8 mouse cellular contexts compared by ENCODE assay signal in the genomic region with DNA sequence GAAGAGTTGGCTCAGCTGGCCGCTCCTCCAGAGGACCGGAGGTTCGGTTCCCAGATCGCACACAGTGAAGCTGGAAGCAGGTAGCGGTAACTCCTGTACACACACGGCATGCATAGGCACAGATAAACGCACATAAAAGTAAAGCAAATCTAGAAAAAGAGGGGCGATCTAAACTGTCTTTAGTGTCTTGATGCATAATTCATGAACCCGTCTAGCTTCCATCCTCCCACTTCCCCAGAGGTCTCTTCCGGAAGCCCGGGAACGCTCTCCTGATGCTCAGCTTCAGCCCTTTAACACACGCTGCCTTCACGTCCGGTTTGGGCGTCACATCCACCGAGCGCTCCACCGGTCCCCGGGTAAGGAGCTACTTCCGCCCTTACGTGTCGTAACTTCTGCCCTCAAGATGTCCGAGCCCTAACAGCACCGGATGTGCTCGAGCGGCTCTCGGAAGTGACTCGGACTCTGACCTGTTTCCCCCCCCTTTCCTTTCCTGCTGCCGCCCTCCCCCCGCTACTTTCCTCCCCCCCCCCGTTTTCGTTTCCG. TPM values are rescaled to one million over a fixed set of nuclear protein-coding genes. Genes with fewer than 3 reads are reported as not detected.
DNase-seq lines count a peak whose midpoint lies in the region; ATAC-seq and TF ChIP-seq lines count a peak whose summit lies in the region.

No protein-coding gene starts in this region.

- H3K27me3 ChIP-seq in E14TG2a.4 (ENCODE audit: insufficient read depth, low read length) = 0 out of 2 replicates have a peak, but pooled peaks cover under 1% of the 10 kb centered on the region
- H3K27me3 ChIP-seq in forebrain, embryonic 12.5 days = peaks cover 2% of the 10 kb centered on the region; the same call in 1 of the 2 replicates
- H3K27me3 ChIP-seq in heart, postnatal 0 days (ENCODE audit: control insufficient read depth, insufficient read depth, low read length) = no peaks in the 10 kb centered on the region
- peaks cover 2% of the 10 kb centered on the region; the same call in 1 of the 2 replicates for H3K27me3 ChIP-seq in liver, embryonic 16.5 days (ENCODE audit: control insufficient read depth, insufficient read depth, low read depth, low read length)
- H3K27me3 ChIP-seq in neural tube, embryonic 13.5 days = peaks cover 2% of the 10 kb centered on the region; the same call in 1 of the 2 replicates
- no peaks in the 10 kb centered on the region for H3K27me3 ChIP-seq in testis, adult 2 months (ENCODE audit: control insufficient read depth, insufficient read depth, low read length)

- H3K4me1 ChIP-seq in E14TG2a.4 (replicated peaks; ENCODE audit: low read depth, low read length) = peaks cover 68% of the 10 kb centered on the region
- peaks cover 44% of the 10 kb centered on the region for H3K4me1 ChIP-seq in forebrain, embryonic 12.5 days
- H3K4me1 ChIP-seq in heart, postnatal 0 days (ENCODE audit: control insufficient read depth, insufficient read depth) = peaks cover 21% of the 10 kb centered on the region
- peaks cover 10% of the 10 kb centered on the region for H3K4me1 ChIP-seq in liver, embryonic 16.5 days (ENCODE audit: control insufficient read depth, low read depth, low read length)
- peaks cover 43% of the 10 kb centered on the region for H3K4me1 ChIP-seq in neural tube, embryonic 13.5 days (replicated peaks)
- peaks cover 4% of the 10 kb centered on the region for H3K4me1 ChIP-seq in testis, adult 2 months (ENCODE audit: control insufficient read depth, insufficient read depth, low read length)

- peak; percentile 69 for TF ChIP-seq POLR2A in testis, adult 2 months (IDR thresholded peaks at IDR 0.05; ENCODE audit: control insufficient read depth, low read depth, low read length)

- ATAC-seq in forebrain, embryonic 12.5 days (ENCODE audit: low FRiP score) = peak; percentile 98
- ATAC-seq in heart, postnatal 0 days (ENCODE audit: insufficient read depth, low read depth) = peak; percentile 96
- ATAC-seq in liver, embryonic 16.5 days (ENCODE audit: low read depth) = peak; percentile 97
- peak; percentile 98 for ATAC-seq in neural tube, embryonic 13.5 days (ENCODE audit: low read depth)

- peaks cover 39% of the 10 kb centered on the region for H3K36me3 ChIP-seq in E14TG2a.4 (ENCODE audit: insufficient read depth, low read length)
- H3K36me3 ChIP-seq in forebrain, embryonic 12.5 days (replicated peaks) = peaks cover 25% of the 10 kb centered on the region
- H3K36me3 ChIP-seq in heart, postnatal 0 days (replicated peaks; ENCODE audit: control insufficient read depth, insufficient read depth, low read length) = peaks cover 22% of the 10 kb centered on the region
- H3K36me3 ChIP-seq in liver, embryonic 16.5 days (ENCODE audit: control insufficient read depth, insufficient read depth) = peaks cover 11% of the 10 kb centered on the region
- H3K36me3 ChIP-seq in neural tube, embryonic 13.5 days = peaks cover 25% of the 10 kb centered on the region
- H3K36me3 ChIP-seq in testis, adult 2 months (ENCODE audit: control insufficient read depth, insufficient read depth, low read length) = no peaks in the 10 kb centered on the region; the same call in 1 of the 2 replicates

- no peaks in the 10 kb centered on the region for H3K9me3 ChIP-seq in E14TG2a.4 (ENCODE audit: low read length)
- no peaks in the 10 kb centered on the region for H3K9me3 ChIP-seq in forebrain, embryonic 12.5 days
- H3K9me3 ChIP-seq in heart, postnatal 0 days (replicated peaks; ENCODE audit: control insufficient read depth, low read length) = no peaks in the 10 kb centered on the region
- no peaks in the 10 kb centered on the region for H3K9me3 ChIP-seq in liver, embryonic 16.5 days (replicated peaks; ENCODE audit: control insufficient read depth, low read length)
- H3K9me3 ChIP-seq in neural tube, embryonic 13.5 days = no peaks in the 10 kb centered on the region

- peak; percentile 95 for DNase-seq in c-Kit-positive CD71-positive TER-119-positive erythroid progenitor cells, embryonic 14.5 days (ENCODE audit: low spot score)
- DNase-seq in heart, postnatal 0 days (ENCODE audit: low spot score) = peak; percentile 98
- peak; percentile 97 to 98 for DNase-seq in kidney, postnatal 4 days

- WGBS in forebrain, embryonic 12.5 days = under 1% methylated on average over 33 of the region's 34 CpGs
- WGBS in heart, postnatal 0 days = under 1% methylated on average over 32 of the region's 34 CpGs
- under 1% methylated on average over 33 of the region's 34 CpGs for WGBS in liver, embryonic 16.5 days (ENCODE audit: insufficient replicate concordance)
- WGBS in neural tube, embryonic 13.5 days = under 1% methylated on average over 33 of the region's 34 CpGs

- peak overlapping the region; percentile 87 for H3K4me3 ChIP-seq in E14TG2a.4 (replicated peaks; ENCODE audit: low read length)
- H3K4me3 ChIP-seq in forebrain, embryonic 12.5 days (replicated peaks) = peak overlapping the region; percentile 97
- peak overlapping the region; percentile 94 for H3K4me3 ChIP-seq in heart, postnatal 0 days (ENCODE audit: low read depth, low read length)
- peak overlapping the region; percentile 81 for H3K4me3 ChIP-seq in liver, embryonic 16.5 days (ENCODE audit: low read depth, low read length)
- peak overlapping the region; percentile 75 for H3K4me3 ChIP-seq in neural tube, embryonic 13.5 days
- H3K4me3 ChIP-seq in testis, adult 2 months (ENCODE audit: control insufficient read depth, low read depth, low read length) = peak overlapping the region; percentile 76

- H3K27ac ChIP-seq in forebrain, embryonic 12.5 days = peak overlapping the region; percentile 99
- peak overlapping the region; percentile 99 for H3K27ac ChIP-seq in heart, postnatal 0 days (ENCODE audit: low read depth)
- peak overlapping the region; percentile 92 for H3K27ac ChIP-seq in liver, embryonic 16.5 days (ENCODE audit: low read length)
- H3K27ac ChIP-seq in neural tube, embryonic 13.5 days (replicated peaks) = peak overlapping the region; percentile 98
- peak overlapping the region; percentile 76 for H3K27ac ChIP-seq in testis, adult 2 months (ENCODE audit: control insufficient read depth, insufficient read depth, low read depth, low read length)

- no peak for TF ChIP-seq CTCF in E14TG2a.4 (conservative IDR thresholded peaks at IDR 0.05; ENCODE audit: low read length)
- no peak for TF ChIP-seq CTCF in heart, postnatal 0 days (IDR thresholded peaks at IDR 0.05; ENCODE audit: low read depth)
- TF ChIP-seq CTCF in testis, adult 2 months (IDR thresholded peaks at IDR 0.05; ENCODE audit: control insufficient read depth, insufficient read depth, insufficient replicate concordance, low read depth, low read length) = no peak; the same call in 1 of the 2 replicates

- H3K9ac ChIP-seq in forebrain, embryonic 12.5 days = peak overlapping the region; percentile 96
- H3K9ac ChIP-seq in heart, postnatal 0 days (replicated peaks; ENCODE audit: low read depth, low read length) = peak overlapping the region; percentile 94
- H3K9ac ChIP-seq in liver, embryonic 16.5 days (ENCODE audit: low read depth, low read length) = peak overlapping the region; percentile 91
- peak overlapping the region; percentile 98 for H3K9ac ChIP-seq in neural tube, embryonic 13.5 days

- peak overlapping the region; percentile 88 for H3K4me2 ChIP-seq in forebrain, embryonic 12.5 days
- H3K4me2 ChIP-seq in heart, postnatal 0 days (ENCODE audit: low read depth, low read length) = peak overlapping the region; percentile 77
- H3K4me2 ChIP-seq in liver, embryonic 16.5 days (ENCODE audit: low read depth, low read length) = peak overlapping the region; percentile 83
- peak overlapping the region; percentile 60 for H3K4me2 ChIP-seq in neural tube, embryonic 13.5 days

- peak; percentile 81 for TF ChIP-seq EP300 in heart, postnatal 0 days (IDR thresholded peaks at IDR 0.05; ENCODE audit: low read depth)

RNA-seq across cellular contexts. Expression of a gene that starts 0.3 kb away (rescaled TPM):
- polyA plus RNA-seq in forebrain, embryonic 12.5 days (2016; fragmentation: Nextera tagmentation; extraction: Ambion mirVana) = 16.7 and 19.1 TPM in 2 replicates
- total RNA-seq in heart, postnatal 0 days (2014; rRNA removed; ENCODE audit: low replicate concordance) = 18.4 and 20.4 TPM in 2 replicates
- 5.4 and 5.5 TPM in 2 replicates for polyA plus RNA-seq in heart, postnatal 0 days (2015; fragmentation: Nextera tagmentation; extraction: Ambion mirVana)
- polyA plus RNA-seq in liver, embryonic 16.5 days (2015; fragmentation: Nextera tagmentation; extraction: Ambion mirVana) = 3.5 and 3.6 TPM in 2 replicates
- polyA plus RNA-seq in neural tube, embryonic 13.5 days (2015; fragmentation: Nextera tagmentation; extraction: Ambion mirVana) = 20.0 and 23.2 TPM in 2 replicates
- polyA plus RNA-seq in testis, adult 2 months (2012; rRNA removed) = 50.2 and 53.1 TPM in 2 replicates

RNA-seq across cellular contexts. Expression of a gene that starts 12.2 kb away (rescaled TPM):
- polyA plus RNA-seq in forebrain, embryonic 12.5 days (2016; fragmentation: Nextera tagmentation; extraction: Ambion mirVana) = 6.9 and 8.2 TPM in 2 replicates
- total RNA-seq in heart, postnatal 0 days (2014; rRNA removed; ENCODE audit: low replicate concordance) = not detected in 2 replicates
- polyA plus RNA-seq in heart, postnatal 0 days (2015; fragmentation: Nextera tagmentation; extraction: Ambion mirVana) = 0.37 TPM in 2 replicates
- polyA plus RNA-seq in liver, embryonic 16.5 days (2015; fragmentation: Nextera tagmentation; extraction: Ambion mirVana) = 0.05 and 0.11 TPM in 2 replicates
- 28.4 and 28.9 TPM in 2 replicates for polyA plus RNA-seq in neural tube, embryonic 13.5 days (2015; fragmentation: Nextera tagmentation; extraction: Ambion mirVana)
- polyA plus RNA-seq in testis, adult 2 months (2012; rRNA removed) = 0.23 and 0.38 TPM in 2 replicates

RNA-seq across cellular contexts. Expression of a gene that starts 30.9 kb away (rescaled TPM):
- 163 and 164 TPM in 2 replicates for polyA plus RNA-seq in forebrain, embryonic 12.5 days (2016; fragmentation: Nextera tagmentation; extraction: Ambion mirVana)
- 41.9 and 48.7 TPM in 2 replicates for total RNA-seq in heart, postnatal 0 days (2014; rRNA removed; ENCODE audit: low replicate concordance)
- 54.1 and 59.1 TPM in 2 replicates for polyA plus RNA-seq in heart, postnatal 0 days (2015; fragmentation: Nextera tagmentation; extraction: Ambion mirVana)
- 27.6 and 32.4 TPM in 2 replicates for polyA plus RNA-seq in liver, embryonic 16.5 days (2015; fragmentation: Nextera tagmentation; extraction: Ambion mirVana)
- polyA plus RNA-seq in neural tube, embryonic 13.5 days (2015; fragmentation: Nextera tagmentation; extraction: Ambion mirVana) = 147 and 148 TPM in 2 replicates
- polyA plus RNA-seq in testis, adult 2 months (2012; rRNA removed) = 11.3 and 11.8 TPM in 2 replicates

RNA-seq across cellular contexts. Expression of a gene that starts 40.8 kb away (rescaled TPM):
- 14.7 and 17.7 TPM in 2 replicates for polyA plus RNA-seq in forebrain, embryonic 12.5 days (2016; fragmentation: Nextera tagmentation; extraction: Ambion mirVana)
- 2.6 and 6.0 TPM in 2 replicates for total RNA-seq in heart, postnatal 0 days (2014; rRNA removed; ENCODE audit: low replicate concordance)
- polyA plus RNA-seq in heart, postnatal 0 days (2015; fragmentation: Nextera tagmentation; extraction: Ambion mirVana) = 2.2 and 2.7 TPM in 2 replicates
- 2.0 and 4.5 TPM in 2 replicates for polyA plus RNA-seq in liver, embryonic 16.5 days (2015; fragmentation: Nextera tagmentation; extraction: Ambion mirVana)
- polyA plus RNA-seq in neural tube, embryonic 13.5 days (2015; fragmentation: Nextera tagmentation; extraction: Ambion mirVana) = 19.0 and 21.0 TPM in 2 replicates
- polyA plus RNA-seq in testis, adult 2 months (2012; rRNA removed) = 1,698 and 1,947 TPM in 2 replicates

RNA-seq across cellular contexts. Expression of a gene that starts 43.3 kb away (rescaled TPM):
- 104 and 110 TPM in 2 replicates for polyA plus RNA-seq in forebrain, embryonic 12.5 days (2016; fragmentation: Nextera tagmentation; extraction: Ambion mirVana)
- total RNA-seq in heart, postnatal 0 days (2014; rRNA removed; ENCODE audit: low replicate concordance) = 203 and 241 TPM in 2 replicates
- polyA plus RNA-seq in heart, postnatal 0 days (2015; fragmentation: Nextera tagmentation; extraction: Ambion mirVana) = 130 and 134 TPM in 2 replicates
- 44.4 and 49.6 TPM in 2 replicates for polyA plus RNA-seq in liver, embryonic 16.5 days (2015; fragmentation: Nextera tagmentation; extraction: Ambion mirVana)
- polyA plus RNA-seq in neural tube, embryonic 13.5 days (2015; fragmentation: Nextera tagmentation; extraction: Ambion mirVana) = 85.4 and 96.4 TPM in 2 replicates
- 387 and 413 TPM in 2 replicates for polyA plus RNA-seq in testis, adult 2 months (2012; rRNA removed)

Comparison
In these comparisons a context has a peak if more than half of its experiments do, and no peak if none do; other contexts are left out.
1. Peak in every context shown above with its lines: DNase-seq, ATAC-seq, H3K4me3 ChIP-seq and H3K27ac ChIP-seq.